Mouse (Mus musculus) lung, postnatal 25 days (tissue): Measurements from ENCODE around the gene Dnajc30.

Experiments used
- DNase-seq: peaks from one replicate; pipeline ENCODE4 v3.0.0; 2022; ENCODE audit warnings: low spot score

Gene Dnajc30

GRCm38 (mm10) chr5:135109426-135109825 is 45.4 kb downstream of the Dnajc30 start:
- no peak for DNase-seq

- DNase-seq = no peak
Observed at GRCm38 (mm10) chr5:135109976-135110375, 46.0 kb downstream of the Dnajc30 start.

DNA sequence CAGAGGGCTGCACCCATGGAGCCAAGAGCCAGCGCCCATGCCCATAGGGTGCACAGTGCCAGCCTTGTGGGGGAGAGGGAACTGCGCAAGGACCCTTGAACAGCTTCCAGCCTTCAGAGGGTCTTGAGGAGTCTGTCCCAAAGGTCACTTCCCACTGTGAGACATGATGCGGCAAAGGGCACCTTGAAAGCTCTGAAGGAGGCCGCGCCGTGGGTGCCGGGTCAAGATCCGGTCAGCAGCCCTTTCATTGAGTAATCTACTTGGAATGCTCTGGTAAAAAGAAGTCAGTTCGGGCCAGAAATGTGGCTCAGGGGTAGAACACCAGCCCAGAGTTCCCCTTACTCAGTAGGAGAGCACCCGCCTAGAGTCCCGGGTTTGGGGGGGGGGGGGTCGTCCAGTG is 49.8 kb downstream of the Dnajc30 start:
- no peak for DNase-seq

DNA sequence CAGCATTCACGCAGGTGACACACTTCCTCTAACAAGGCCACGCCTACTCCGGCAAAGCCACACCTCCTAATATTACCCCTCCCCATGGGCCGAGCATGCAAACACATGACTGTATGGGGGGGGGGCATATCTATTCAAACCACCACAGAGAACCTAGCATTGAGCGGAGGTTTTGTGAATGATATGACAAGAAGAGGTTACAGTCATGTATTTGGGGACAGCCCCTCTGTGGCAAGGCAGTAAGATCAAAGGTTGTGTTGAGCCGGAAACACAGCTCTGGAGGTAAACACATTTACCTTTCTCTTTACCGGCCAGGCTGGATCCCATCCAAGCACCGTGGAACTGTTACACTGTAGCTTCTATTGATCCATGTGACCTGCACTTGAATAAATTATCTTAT is 51.2 kb downstream of the Dnajc30 start:
- no peak for DNase-seq
